8 mouse cellular contexts compared by ENCODE assay signal in the genomic region with DNA sequence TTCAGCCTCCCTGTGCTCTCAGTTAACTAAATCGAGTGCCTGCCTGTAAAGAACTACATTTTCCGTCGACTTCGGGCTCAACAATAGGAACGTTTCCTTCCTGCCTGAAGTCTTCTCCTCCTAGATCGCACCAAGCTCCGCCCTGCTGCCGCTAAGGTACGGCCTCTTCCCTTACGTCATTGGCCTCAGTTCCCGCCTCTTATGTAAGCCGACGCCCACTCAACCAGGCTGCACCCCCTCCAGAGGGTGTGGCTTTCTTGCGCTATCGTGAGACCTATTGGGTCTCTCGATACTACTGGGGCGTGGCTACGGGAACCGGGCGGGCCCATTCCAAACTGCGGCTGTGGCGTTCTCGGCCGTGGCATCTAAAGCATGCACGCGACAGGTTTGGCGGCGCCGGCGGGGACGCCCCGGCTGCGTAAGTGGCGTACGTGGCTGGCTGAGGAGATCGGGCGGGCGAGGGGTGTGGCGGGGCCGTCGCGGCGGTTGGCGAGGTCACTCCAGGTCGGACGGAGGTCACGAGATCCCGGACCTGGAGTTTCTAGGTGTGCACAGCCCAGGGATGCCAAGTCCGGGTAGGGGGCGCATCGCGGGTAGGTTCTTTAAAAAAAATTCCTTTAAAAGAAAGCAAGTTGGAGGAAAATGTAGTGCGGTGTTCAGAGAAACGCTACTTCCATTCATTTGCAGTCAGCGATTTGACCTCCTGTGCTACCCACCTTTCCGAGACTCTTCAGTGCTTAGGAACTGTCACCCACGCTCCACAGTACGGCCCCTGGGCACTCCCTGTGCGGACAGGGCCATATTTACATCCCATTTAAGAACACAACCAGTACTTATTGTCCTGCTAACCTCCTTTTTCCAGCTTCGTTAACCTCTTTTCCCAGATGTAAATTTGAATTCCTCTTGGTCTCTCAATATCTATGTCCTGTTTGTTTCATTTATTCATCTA. TPM values are rescaled to one million over a fixed set of nuclear protein-coding genes. Genes with fewer than 3 reads are reported as not detected.
A peak's percentile ranks its signal among the peaks of the same experiment; 100 is the strongest.
DNase-seq lines count a peak whose midpoint lies in the region; ATAC-seq lines count a peak whose summit lies in the region.

Yif1b (plus strand) TSS at position 311 of the 949 bp plus-strand sequence.

- intact Hi-C loops in gastrocnemius, postnatal 14 days (cut with DNase I; ENCODE audit: low total_unique reads) = no loop called here
- intact Hi-C loops in left cerebral cortex, postnatal 10 days (cut with DNase I) = no loop called here

- peak; percentile 98 for ATAC-seq in inflammation-experienced regulatory T-cells, adult 6 months
- ATAC-seq in megakaryocyte-erythroid progenitor cell, adult 5-6 weeks (replicated peaks; ENCODE audit: low FRiP score, low TSS enrichment, poor library complexity, severe bottlenecking) = peak; percentile 93

- DNase-seq in adrenal gland, adult (ENCODE audit: inconsistent age in 2 of 2, low spot score in 1 of 2) = peak; percentile 98 to 99
- peak; percentile 100 for DNase-seq in embryo, embryonic 10.5 days (ENCODE audit: low spot score)
- DNase-seq in gastrocnemius, postnatal 14 days = peak; percentile 98
- DNase-seq in left cerebral cortex, postnatal 10 days (ENCODE audit: extremely low spot score in 1 of 2, low spot score in 2 of 2) = peak; percentile 97 to 98
- DNase-seq in right cerebral cortex, postnatal 25 days = peak; percentile 97
- peak; percentile 95 to 97 for DNase-seq in urinary bladder, postnatal 4 days (ENCODE audit: low spot score in 2 of 2)

RNA-seq across cellular contexts. Expression of gene Yif1b, which starts in this region (rescaled TPM):
- total RNA-seq in gastrocnemius, postnatal 14 days (2021) = 10 to 100 TPM; 49.4 to 56.8 TPM
- 10 to 100 TPM; 56.3 to 68.5 (median 57.1) TPM for polyA plus RNA-seq in inflammation-experienced regulatory T-cells, adult 6 months (2017; shearing (Covaris generic))
- 10 to 100 TPM; 41.6 to 42.1 TPM for total RNA-seq in left cerebral cortex, postnatal 10 days (2021)
- 32.2 and 50.7 TPM in 2 replicates for total RNA-seq in megakaryocyte-erythroid progenitor cell, adult 5-6 weeks (2014; fragmentation: Nextera tagmentation)
- total RNA-seq in megakaryocyte-erythroid progenitor cell, adult 5-6 weeks (2017) = 11.4 and 23.5 TPM in 2 replicates

Comparison
In these comparisons a context has a peak if more than half of its experiments do, and no peak if none do; other contexts are left out.
1. Peak in every context shown above with its lines: DNase-seq and ATAC-seq.